Mouse (Mus musculus) midbrain, embryonic 14.5 days (tissue): ENCODE results near the gene Heatr5a. TPM values are rescaled to one million over a fixed set of nuclear protein-coding genes. Genes with fewer than 3 reads are reported as not detected.

Experiments
- ATAC-seq: fragments of 200-750 bp; cut with Nextera tagmentation; 2 replicates; pipeline ENCODE4 v1.8.0; 2017; ENCODE audit warnings: moderate number of reproducible peaks, moderate library complexity; ENCODE audit not compliant: low FRiP score, low TSS enrichment
- DNase-seq: peaks from one replicate; pipeline ENCODE4 v3.0.0-alpha.2; 2015
- H3K27ac ChIP-seq: fragments of 300-500 bp; sonication (generic); replicated peaks from 2 replicates; pipeline ENCODE4 v1.5.1; 2014; ENCODE audit warnings: mild to moderate bottlenecking, low read depth, low read length, moderate library complexity
- H3K27me3 ChIP-seq: fragments of 300-500 bp; sonication (generic); 2 replicates; pipeline ENCODE4 v1.6.1; 2014; ENCODE audit warnings: low read length, control low read depth, mixed read lengths; ENCODE audit not compliant: control insufficient read depth, insufficient read depth
- H3K36me3 ChIP-seq: fragments of 300-500 bp; sonication (generic); 2 replicates; pipeline ENCODE4 v1.6.1; 2014; ENCODE audit warnings: low read length, control low read depth; ENCODE audit not compliant: control insufficient read depth, insufficient read depth
- H3K4me1 ChIP-seq: fragments of 300-500 bp; sonication (generic); 2 replicates; pipeline ENCODE4 v1.6.1; 2014; ENCODE audit warnings: mild to moderate bottlenecking, antibody characterized with exemption, low read length, control low read depth; ENCODE audit not compliant: control insufficient read depth, insufficient read depth
- H3K4me2 ChIP-seq: fragments of 300-500 bp; sonication (generic); 2 replicates; pipeline ENCODE4 v1.6.1; 2014; ENCODE audit warnings: mild to moderate bottlenecking, low read length, moderate library complexity
- H3K4me3 ChIP-seq: fragments of 300-500 bp; sonication (generic); replicated peaks from 2 replicates; pipeline ENCODE4 v1.5.1; 2014; ENCODE audit warnings: low read depth, low read length
- H3K9ac ChIP-seq: fragments of 300-500 bp; sonication (generic); replicated peaks from 2 replicates; pipeline ENCODE4 v1.6.1; 2014; ENCODE audit warnings: mild to moderate bottlenecking, low read length, moderate library complexity
- H3K9me3 ChIP-seq: fragments of 300-500 bp; sonication (generic); 2 replicates; pipeline ENCODE4 v1.6.1; 2016; ENCODE audit warnings: low read length, control low read depth, mixed read lengths; ENCODE audit not compliant: control insufficient read depth
- WGBS: fragments of 180-500 bp; shearing (Covaris S2); extraction: QIAGEN DNeasy Blood & Tissue Kit; methylation state at CpG from one replicate; pipeline ENCODE4 v1.1.7; 2014; 5-methylcytosine and 5-hydroxymethylcytosine counted together
- polyA plus RNA-seq: library from polyadenylated mRNA; unstranded; fragments of >200 nt; fragmentation: Nextera tagmentation; extraction: Ambion mirVana; gene quantifications from 2 replicates; pipeline ENCODE4 v1.2.1, GENCODE M21; 2014

Gene Heatr5a
- polyA plus RNA-seq, 1 experiment from 2014 or later, result 7.6 TPM

GRCm38 (mm10) chr12:51865790-51866179 lies 105.3 kb downstream of the Heatr5a start:
- Histone ChIP-seq H3K4me3 (no peak overlapping the region), H3K4me1 (peaks cover 15% of the 10 kb centered on the region), H3K36me3 (no peaks in the 10 kb centered on the region), H3K27me3 (no peaks in the 10 kb centered on the region), H3K9me3 (no peaks in the 10 kb centered on the region), H3K4me2 (0 out of 2 replicates have a peak overlapping the region, but pooled peaks have one; percentile 21), H3K9ac (0 out of 2 replicates have a peak overlapping the region, but pooled peaks have one; percentile 20), H3K27ac (peak overlapping the region; percentile 49)
- ATAC-seq (peak; percentile 76), DNase-seq (peak; percentile 72)
- 8% methylated on average over 4 of the region's 4 CpGs for WGBS

GRCm38 (mm10) chr12:51865061-51865789 lies 105.9 kb downstream of the Heatr5a start:
- no peaks in the 10 kb centered on the region for H3K36me3 ChIP-seq
- H3K4me3 ChIP-seq, result no peak overlapping the region
- H3K27ac ChIP-seq, result peak overlapping the region; percentile 49; the same call in 1 of the 2 replicates
- H3K4me1 ChIP-seq, result peaks cover 15% of the 10 kb centered on the region
- ATAC-seq (0 out of 2 replicates have a peak, but pooled peaks have one; percentile 6), DNase-seq (no peak)
- WGBS, result 38% methylated on average over 9 of the region's 9 CpGs
- 0 out of 2 replicates have a peak overlapping the region, but pooled peaks have one; percentile 21 for H3K4me2 ChIP-seq
- no peaks in the 10 kb centered on the region for H3K9me3 ChIP-seq
- H3K9ac ChIP-seq, result 0 out of 2 replicates have a peak overlapping the region, but pooled peaks have one; percentile 20
- no peaks in the 10 kb centered on the region for H3K27me3 ChIP-seq

GRCm38 (mm10) chr12:51863116-51864002 lies 107.8 kb downstream of the Heatr5a start:
- Histone ChIP-seq H3K9ac (no peak overlapping the region), H3K4me3 (no peak overlapping the region), H3K4me2 (no peak overlapping the region), H3K27me3 (no peaks in the 10 kb centered on the region), H3K9me3 (no peaks in the 10 kb centered on the region), H3K36me3 (no peaks in the 10 kb centered on the region), H3K27ac (no peak overlapping the region), H3K4me1 (peaks cover 15% of the 10 kb centered on the region)
- ATAC-seq (no peak), DNase-seq (no peak)
- WGBS, result 96% methylated on average over 14 of the region's 14 CpGs

GRCm38 (mm10) chr12:51858134-51859028 lies 112.7 kb downstream of the Heatr5a start:
- Histone ChIP-seq H3K36me3 (no peaks in the 10 kb centered on the region), H3K9ac (no peak overlapping the region), H3K4me2 (no peak overlapping the region), H3K9me3 (no peaks in the 10 kb centered on the region), H3K27me3 (no peaks in the 10 kb centered on the region), H3K4me3 (no peak overlapping the region), H3K27ac (no peak overlapping the region), H3K4me1 (no peaks in the 10 kb centered on the region)
- no peak for ATAC-seq
- WGBS, result 76% methylated on average over 13 of the region's 13 CpGs
- DNase-seq, result no peak

- no peak overlapping the region for H3K4me2 ChIP-seq
- no peak overlapping the region for H3K4me3 ChIP-seq
- no peak for ATAC-seq
- no peaks in the 10 kb centered on the region for H3K27me3 ChIP-seq
- no peaks in the 10 kb centered on the region for H3K4me1 ChIP-seq
- WGBS, result 91% methylated on average over 8 of the region's 8 CpGs
- no peak overlapping the region for H3K27ac ChIP-seq
- H3K36me3 ChIP-seq, result no peaks in the 10 kb centered on the region
- H3K9me3 ChIP-seq, result no peaks in the 10 kb centered on the region
- no peak for DNase-seq
- H3K9ac ChIP-seq, result no peak overlapping the region
Measured at GRCm38 (mm10) chr12:51856768-51857295, 114.3 kb downstream of the Heatr5a start.

- WGBS, result 97% methylated on average over 2 of the region's 2 CpGs
- no peak for ATAC-seq
- Histone ChIP-seq H3K4me1 (no peaks in the 10 kb centered on the region), H3K9ac (no peak overlapping the region), H3K36me3 (no peaks in the 10 kb centered on the region), H3K27ac (no peak overlapping the region), H3K4me2 (no peak overlapping the region), H3K4me3 (no peak overlapping the region), H3K27me3 (no peaks in the 10 kb centered on the region), H3K9me3 (no peaks in the 10 kb centered on the region)
- DNase-seq, result no peak
Measured at GRCm38 (mm10) chr12:51855872-51856271, 115.2 kb downstream of the Heatr5a start.

- DNase-seq (no peak), ATAC-seq (no peak)
- Histone ChIP-seq H3K9ac (no peak overlapping the region), H3K27ac (no peak overlapping the region), H3K4me3 (no peak overlapping the region), H3K4me1 (no peaks in the 10 kb centered on the region), H3K27me3 (no peaks in the 10 kb centered on the region), H3K36me3 (no peaks in the 10 kb centered on the region), H3K9me3 (no peaks in the 10 kb centered on the region), H3K4me2 (no peak overlapping the region)
- 66% methylated on average over 7 of the region's 7 CpGs for WGBS
Measured at GRCm38 (mm10) chr12:51855453-51855852, 115.7 kb downstream of the Heatr5a start.

- no peak overlapping the region for H3K9ac ChIP-seq
- no peak overlapping the region for H3K4me3 ChIP-seq
- ATAC-seq (no peak), DNase-seq (no peak)
- no peak overlapping the region for H3K4me2 ChIP-seq
- no peak overlapping the region for H3K27ac ChIP-seq
- WGBS, result 94% methylated on average over 4 of the region's 4 CpGs
- H3K4me1 ChIP-seq, result no peaks in the 10 kb centered on the region
- no peaks in the 10 kb centered on the region for H3K27me3 ChIP-seq
- H3K9me3 ChIP-seq, result no peaks in the 10 kb centered on the region
- H3K36me3 ChIP-seq, result no peaks in the 10 kb centered on the region
Measured at GRCm38 (mm10) chr12:51851617-51852016, 119.5 kb downstream of the Heatr5a start.
